Mouse (Mus musculus) right cerebral cortex, adult 18-20 months (tissue): ENCODE results near the gene Sema5b.

ENCODE experiments used
- DNase-seq: peaks from one replicate; pipeline ENCODE4 v3.0.0; 2022; ENCODE audit warnings: mixed read lengths

Gene Sema5b

GRCm38 (mm10) chr16:35596661-35597350, 55.9 kb downstream of the Sema5b start:
- no peak for DNase-seq

- no peak for DNase-seq
These were observed 57.0 kb downstream of the Sema5b start for GRCm38 (mm10) chr16:35597991-35598390.

- no peak for DNase-seq
These were observed 57.9 kb downstream of the Sema5b start for GRCm38 (mm10) chr16:35598802-35599201.

GRCm38 (mm10) chr16:35600282-35600681, 59.3 kb downstream of the Sema5b start:
- no peak for DNase-seq

- no peak for DNase-seq
These were observed 60.5 kb downstream of the Sema5b start for GRCm38 (mm10) chr16:35601426-35601825.

GRCm38 (mm10) chr16:35602529-35602928, 61.6 kb downstream of the Sema5b start:
- DNase-seq, result peak; percentile 68

- DNase-seq, result peak; percentile 64
These were observed 63.0 kb downstream of the Sema5b start for GRCm38 (mm10) chr16:35603729-35604522.

GRCm38 (mm10) chr16:35607250-35607649, 66.3 kb downstream of the Sema5b start:
- DNase-seq, result no peak

- DNase-seq, result no peak
These were observed 67.3 kb downstream of the Sema5b start for GRCm38 (mm10) chr16:35608244-35608643.

GRCm38 (mm10) chr16:35609561-35609960, 68.6 kb downstream of the Sema5b start:
- DNase-seq, result peak; percentile 54

- DNase-seq, result peak; percentile 43
These were observed 73.2 kb downstream of the Sema5b start for GRCm38 (mm10) chr16:35613851-35614804.

GRCm38 (mm10) chr16:35617732-35618131, 76.8 kb downstream of the Sema5b start:
- no peak for DNase-seq

- DNase-seq, result no peak
These were observed 82.1 kb downstream of the Sema5b start for GRCm38 (mm10) chr16:35623026-35623425.

- no peak for DNase-seq
These were observed 83.0 kb downstream of the Sema5b start for GRCm38 (mm10) chr16:35623986-35624385.

GRCm38 (mm10) chr16:35624877-35625276, 83.9 kb downstream of the Sema5b start:
- DNase-seq, result no peak

GRCm38 (mm10) chr16:35625286-35626020, 84.5 kb downstream of the Sema5b start:
- no peak for DNase-seq

- peak; percentile 64 for DNase-seq
These were observed 87.2 kb downstream of the Sema5b start for GRCm38 (mm10) chr16:35627992-35628607.

GRCm38 (mm10) chr16:35630470-35631183, 89.7 kb downstream of the Sema5b start:
- no peak for DNase-seq

- no peak for DNase-seq
These were observed 92.1 kb downstream of the Sema5b start for GRCm38 (mm10) chr16:35633058-35633457.

GRCm38 (mm10) chr16:35634971-35635370, 94.0 kb downstream of the Sema5b start:
- no peak for DNase-seq

GRCm38 (mm10) chr16:35639505-35639904, 98.6 kb downstream of the Sema5b start:
- DNase-seq, result no peak
